Mouse (Mus musculus): Measurements from ENCODE around the gene Smarca2.

DNA sequence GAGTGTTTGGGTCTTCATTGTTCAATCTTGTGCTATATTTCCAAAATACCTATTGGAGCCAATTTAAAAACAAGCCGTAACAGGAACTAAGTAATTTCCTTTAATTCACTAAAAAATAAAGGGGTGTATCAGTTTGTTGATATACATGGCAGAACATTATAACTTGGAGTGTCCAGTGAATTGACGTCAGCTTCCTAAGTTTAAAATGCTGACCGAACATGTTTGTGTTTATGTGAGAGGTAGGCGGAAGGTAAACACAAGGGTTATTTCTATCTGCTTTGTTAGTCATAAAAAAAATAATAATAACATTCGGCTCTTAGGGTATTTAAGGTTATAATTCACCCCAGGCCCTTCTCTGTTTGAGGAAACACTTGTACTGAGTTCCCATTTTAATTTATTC is 12.4 kb downstream of the Smarca2 start:
- no peak for TF ChIP-seq TCF12 (IDR thresholded peaks at IDR 0.05; ENCODE audit: insufficient read depth, poor library complexity, severe bottlenecking)
- TF ChIP-seq POLR2A (IDR thresholded peaks at IDR 0.05; ENCODE audit: insufficient read length, low read depth) = no peak
- TF ChIP-seq MYOD1 (IDR thresholded peaks at IDR 0.05; ENCODE audit: control insufficient read depth in 1 of 3, insufficient read length in 2 of 3, low read depth in 2 of 3) = no peak
- no peak for TF ChIP-seq MAX (IDR thresholded peaks at IDR 0.05; ENCODE audit: low read depth)
- TF ChIP-seq USF1 (IDR thresholded peaks at IDR 0.05; ENCODE audit: low read depth) = no peak
- no peak for TF ChIP-seq E2F4 (IDR thresholded peaks at IDR 0.05; ENCODE audit: insufficient read depth)
- TF ChIP-seq MYOG (IDR thresholded peaks at IDR 0.05; ENCODE audit: control insufficient read depth in 1 of 3, insufficient read depth in 1 of 3, insufficient read length in 2 of 3, low read depth in 2 of 3) = no peak
- TF ChIP-seq REST (IDR thresholded peaks at IDR 0.05; ENCODE audit: insufficient read depth, insufficient read length) = no peak

Measured in myocyte (in vitro differentiated cells).